Mouse (Mus musculus) midbrain, embryonic 11.5 days (tissue): ENCODE results near the gene Tle3. TPM values are rescaled to one million over a fixed set of nuclear protein-coding genes. Genes with fewer than 3 reads are reported as not detected.

Experiments
- ATAC-seq: fragments of 200-750 bp; cut with Nextera tagmentation; 2 replicates; pipeline ENCODE4 v1.8.0; 2017; ENCODE audit warnings: moderate TSS enrichment, moderate library complexity; ENCODE audit not compliant: low FRiP score
- DNase-seq: peaks from one replicate; pipeline ENCODE4 v3.0.0; 2015; ENCODE audit warnings: low spot score; ENCODE audit errors: missing footprints
- H3K27ac ChIP-seq: fragments of 300-500 bp; sonication (generic); 2 replicates; pipeline ENCODE4 v1.5.1; 2014; ENCODE audit warnings: low read depth, low read length
- H3K27me3 ChIP-seq: fragments of 300-500 bp; sonication (generic); 2 replicates; pipeline ENCODE4 v1.6.1; 2014; ENCODE audit warnings: mild to moderate bottlenecking, low read length, moderate library complexity, mixed read lengths; ENCODE audit not compliant: control insufficient read depth, insufficient read depth
- H3K36me3 ChIP-seq: fragments of 300-500 bp; sonication (generic); 2 replicates; pipeline ENCODE4 v1.6.1; 2014; ENCODE audit warnings: mild to moderate bottlenecking, low read length, moderate library complexity, mixed read lengths; ENCODE audit not compliant: control insufficient read depth, insufficient read depth
- H3K4me1 ChIP-seq: fragments of 300-500 bp; sonication (generic); 2 replicates; pipeline ENCODE4 v1.6.1; 2014; ENCODE audit warnings: low read length; ENCODE audit not compliant: control insufficient read depth, insufficient read depth
- H3K4me2 ChIP-seq: fragments of 300-500 bp; sonication (generic); 2 replicates; pipeline ENCODE4 v1.6.1; 2014; ENCODE audit warnings: mild to moderate bottlenecking, moderate library complexity
- H3K4me3 ChIP-seq: fragments of 300-500 bp; sonication (generic); 2 replicates; pipeline ENCODE4 v1.5.1; 2014; ENCODE audit warnings: low read depth, low read length
- H3K9ac ChIP-seq: fragments of 300-500 bp; sonication (generic); 2 replicates; pipeline ENCODE4 v1.6.1; 2014; ENCODE audit warnings: low read length
- H3K9me3 ChIP-seq: fragments of 300-500 bp; sonication (generic); 2 replicates; pipeline ENCODE4 v1.6.1; 2016; ENCODE audit warnings: low read length; ENCODE audit not compliant: control insufficient read depth
- WGBS: fragments of 180-500 bp; shearing (Covaris S2); extraction: QIAGEN DNeasy Blood & Tissue Kit; methylation state at CpG from one replicate; pipeline ENCODE4 v1.1.7; 2014; 5-methylcytosine and 5-hydroxymethylcytosine counted together
- polyA plus RNA-seq: library from polyadenylated mRNA; unstranded; fragments of >200 nt; fragmentation: Nextera tagmentation; extraction: Ambion mirVana; gene quantifications from 2 replicates; pipeline ENCODE4 v1.2.1, GENCODE M21; 2014

Gene Tle3
- polyA plus RNA-seq, 1 experiment from 2014 or later = 38.2 TPM

GRCm38 (mm10) chr9:61395071-61395470 lies 22.9 kb downstream of the Tle3 start:
- Histone ChIP-seq H3K27me3 (no peaks in the 10 kb centered on the region; the same call in 1 of the 2 replicates), H3K4me1 (peaks cover 69% of the 10 kb centered on the region), H3K36me3 (peaks cover 37% of the 10 kb centered on the region), H3K9ac (no peak overlapping the region), H3K4me3 (no peak overlapping the region), H3K27ac (no peak overlapping the region), H3K9me3 (no peaks in the 10 kb centered on the region), H3K4me2 (no peak overlapping the region)
- 64% methylated on average over 3 of the region's 3 CpGs for WGBS
- DNase-seq (no peak), ATAC-seq (no peak)

GRCm38 (mm10) chr9:61396474-61396873 lies 24.3 kb downstream of the Tle3 start:
- peaks cover 69% of the 10 kb centered on the region for H3K4me1 ChIP-seq

GRCm38 (mm10) chr9:61397130-61397529 lies 25.0 kb downstream of the Tle3 start:
- peaks cover 42% of the 10 kb centered on the region for H3K36me3 ChIP-seq

More at GRCm38 (mm10) chr9:61396474-61396873, 24.3 kb downstream of the Tle3 start:
- no peak overlapping the region for H3K27ac ChIP-seq
- WGBS = 17% methylated on average over 13 of the region's 13 CpGs
- DNase-seq = peak; percentile 92
- H3K9me3 ChIP-seq = no peaks in the 10 kb centered on the region
- H3K9ac ChIP-seq = no peak overlapping the region
- no peaks in the 10 kb centered on the region; the same call in 1 of the 2 replicates for H3K27me3 ChIP-seq
- peak; percentile 63 for ATAC-seq
- no peak overlapping the region for H3K4me2 ChIP-seq
- peaks cover 40% of the 10 kb centered on the region for H3K36me3 ChIP-seq
- H3K4me3 ChIP-seq = no peak overlapping the region

GRCm38 (mm10) chr9:61398160-61398559 lies 26.0 kb downstream of the Tle3 start:
- H3K27me3 ChIP-seq = no peaks in the 10 kb centered on the region; the same call in 1 of the 2 replicates
- no peak overlapping the region for H3K4me3 ChIP-seq
- DNase-seq = no peak
- WGBS = 94% methylated on average over 9 of the region's 9 CpGs
- no peak overlapping the region for H3K27ac ChIP-seq
- H3K9me3 ChIP-seq = no peaks in the 10 kb centered on the region
- ATAC-seq = no peak
- no peak overlapping the region for H3K4me2 ChIP-seq
- H3K4me1 ChIP-seq = peaks cover 74% of the 10 kb centered on the region
- H3K9ac ChIP-seq = no peak overlapping the region
- H3K36me3 ChIP-seq = peaks cover 43% of the 10 kb centered on the region

More at GRCm38 (mm10) chr9:61397130-61397529, 25.0 kb downstream of the Tle3 start:
- 58% methylated on average over 4 of the region's 4 CpGs for WGBS
- Histone ChIP-seq H3K27me3 (no peaks in the 10 kb centered on the region; the same call in 1 of the 2 replicates), H3K9ac (no peak overlapping the region), H3K4me1 (peaks cover 69% of the 10 kb centered on the region), H3K9me3 (no peaks in the 10 kb centered on the region), H3K4me2 (no peak overlapping the region), H3K4me3 (no peak overlapping the region), H3K27ac (no peak overlapping the region)
- ATAC-seq = no peak
- no peak for DNase-seq

- no peak overlapping the region for H3K4me3 ChIP-seq
- H3K27ac ChIP-seq = no peak overlapping the region
- no peaks in the 10 kb centered on the region for H3K27me3 ChIP-seq
- 94% methylated on average over 7 of the region's 7 CpGs for WGBS
- H3K9ac ChIP-seq = no peak overlapping the region
- peaks cover 83% of the 10 kb centered on the region for H3K4me1 ChIP-seq
- H3K36me3 ChIP-seq = peaks cover 31% of the 10 kb centered on the region
- no peak overlapping the region for H3K4me2 ChIP-seq
- H3K9me3 ChIP-seq = no peaks in the 10 kb centered on the region
- no peak for DNase-seq
- ATAC-seq = no peak
Observed at GRCm38 (mm10) chr9:61400132-61400531, 28.0 kb downstream of the Tle3 start.

- DNase-seq (no peak), ATAC-seq (no peak)
- Histone ChIP-seq H3K4me1 (peaks cover 79% of the 10 kb centered on the region), H3K4me2 (no peak overlapping the region), H3K9me3 (no peaks in the 10 kb centered on the region), H3K9ac (no peak overlapping the region), H3K27ac (no peak overlapping the region), H3K36me3 (peaks cover 38% of the 10 kb centered on the region), H3K4me3 (no peak overlapping the region), H3K27me3 (no peaks in the 10 kb centered on the region)
- WGBS = 54% methylated on average over 9 of the region's 9 CpGs
Observed at GRCm38 (mm10) chr9:61401664-61402063, 29.5 kb downstream of the Tle3 start.

GRCm38 (mm10) chr9:61402268-61402667 lies 30.1 kb downstream of the Tle3 start:
- H3K27ac ChIP-seq = peak overlapping the region; percentile 27; the same call in 1 of the 2 replicates
- H3K27me3 ChIP-seq = no peaks in the 10 kb centered on the region
- ATAC-seq (no peak), DNase-seq (no peak)
- no peak overlapping the region for H3K4me3 ChIP-seq
- H3K9me3 ChIP-seq = no peaks in the 10 kb centered on the region
- H3K4me2 ChIP-seq = no peak overlapping the region
- 92% methylated on average over 4 of the region's 4 CpGs for WGBS
- peaks cover 73% of the 10 kb centered on the region for H3K4me1 ChIP-seq
- peaks cover 42% of the 10 kb centered on the region for H3K36me3 ChIP-seq
- H3K9ac ChIP-seq = no peak overlapping the region

GRCm38 (mm10) chr9:61402716-61403115 lies 30.6 kb downstream of the Tle3 start:
- Histone ChIP-seq H3K4me1 (peaks cover 70% of the 10 kb centered on the region), H3K9ac (no peak overlapping the region), H3K27ac (peak overlapping the region; percentile 44; the same call in 1 of the 2 replicates), H3K4me3 (no peak overlapping the region), H3K36me3 (peaks cover 45% of the 10 kb centered on the region), H3K4me2 (no peak overlapping the region), H3K27me3 (no peaks in the 10 kb centered on the region), H3K9me3 (no peaks in the 10 kb centered on the region)
- DNase-seq (no peak), ATAC-seq (no peak)
- WGBS = 21% methylated on average over 5 of the region's 5 CpGs

GRCm38 (mm10) chr9:61403866-61404614 lies 31.9 kb downstream of the Tle3 start:
- no peaks in the 10 kb centered on the region for H3K27me3 ChIP-seq
- peak overlapping the region; percentile 60 for H3K27ac ChIP-seq
- no peak for DNase-seq
- H3K36me3 ChIP-seq = peaks cover 49% of the 10 kb centered on the region
- no peak overlapping the region for H3K4me3 ChIP-seq
- peaks cover 65% of the 10 kb centered on the region for H3K4me1 ChIP-seq
- H3K9me3 ChIP-seq = no peaks in the 10 kb centered on the region
- no peak overlapping the region for H3K4me2 ChIP-seq
- no peak overlapping the region for H3K9ac ChIP-seq
- WGBS = 31% methylated on average over 16 of the region's 16 CpGs
- ATAC-seq = peak; percentile 31
